Mouse (Mus musculus): ENCODE data around the gene Wwc1. TPM values are rescaled to one million over a fixed set of nuclear protein-coding genes. Genes with fewer than 3 reads are reported as not detected.

Gene Wwc1
- polyA plus RNA-seq, 1 experiment from 2014 or later: 4.9 TPM

DNA sequence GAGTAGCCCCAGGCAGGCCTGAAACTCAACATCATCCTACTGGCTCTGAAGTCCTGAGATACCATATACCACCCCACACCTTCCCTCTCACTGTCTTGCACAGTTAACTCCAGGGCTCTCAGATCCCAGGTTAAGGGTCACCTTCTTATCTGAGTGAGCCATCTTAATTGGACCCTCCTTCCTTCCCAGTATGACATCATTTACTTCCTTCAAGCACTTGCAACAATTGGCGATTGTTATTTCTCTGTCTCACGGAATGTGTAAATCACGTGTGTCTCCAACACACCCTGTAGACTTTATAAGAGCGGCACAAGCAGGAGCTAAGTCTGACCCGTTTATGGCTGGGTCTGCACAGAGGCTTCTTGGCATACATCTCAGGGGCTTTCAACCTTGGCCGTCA, 35.1 kb downstream of the Wwc1 start:
- Histone ChIP-seq H3K27ac (no peak overlapping the region), H3K4me3 (no peak overlapping the region), H3K9me3 (no peaks in the 10 kb centered on the region), H3K4me1 (peaks cover 58% of the 10 kb centered on the region), H3K36me3 (replicated peaks) (no peaks in the 10 kb centered on the region), H3K27me3 (ENCODE audit: poor library complexity, severe bottlenecking) (no peaks in the 10 kb centered on the region)
- 90% methylated on average over 6 of the region's 6 CpGs for WGBS
- DNase-seq (ENCODE audit: extremely low spot score, low spot score): no peak

DNA sequence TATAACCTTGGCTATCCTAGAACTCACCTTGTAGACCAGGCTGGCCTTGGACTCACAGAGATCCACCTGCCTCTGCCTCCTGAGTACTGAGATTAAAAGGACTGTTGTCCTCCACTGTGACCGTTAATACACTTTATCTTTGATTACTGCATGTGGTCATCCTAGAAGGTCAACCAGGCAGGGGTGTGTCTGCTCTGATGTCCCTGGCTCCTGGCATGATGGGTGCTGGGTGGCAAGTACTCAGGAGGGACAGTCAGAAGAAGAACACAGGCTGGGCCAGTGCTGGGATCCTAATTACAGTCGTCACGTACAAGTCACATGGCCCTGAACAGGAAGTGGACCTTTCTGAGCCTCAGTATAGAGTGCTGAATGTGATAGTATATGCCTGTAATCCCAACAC, 38.7 kb downstream of the Wwc1 start:
- Histone ChIP-seq H3K27ac (peak overlapping the region; percentile 61; the same call in 1 of the 2 replicates), H3K4me1 (peaks cover 44% of the 10 kb centered on the region), H3K36me3 (replicated peaks) (no peaks in the 10 kb centered on the region), H3K9me3 (no peaks in the 10 kb centered on the region), H3K27me3 (ENCODE audit: poor library complexity, severe bottlenecking) (no peaks in the 10 kb centered on the region), H3K4me3 (no peak overlapping the region)
- 89% methylated on average over 3 of the region's 3 CpGs for WGBS
- no peak for DNase-seq (ENCODE audit: extremely low spot score, low spot score)

DNA sequence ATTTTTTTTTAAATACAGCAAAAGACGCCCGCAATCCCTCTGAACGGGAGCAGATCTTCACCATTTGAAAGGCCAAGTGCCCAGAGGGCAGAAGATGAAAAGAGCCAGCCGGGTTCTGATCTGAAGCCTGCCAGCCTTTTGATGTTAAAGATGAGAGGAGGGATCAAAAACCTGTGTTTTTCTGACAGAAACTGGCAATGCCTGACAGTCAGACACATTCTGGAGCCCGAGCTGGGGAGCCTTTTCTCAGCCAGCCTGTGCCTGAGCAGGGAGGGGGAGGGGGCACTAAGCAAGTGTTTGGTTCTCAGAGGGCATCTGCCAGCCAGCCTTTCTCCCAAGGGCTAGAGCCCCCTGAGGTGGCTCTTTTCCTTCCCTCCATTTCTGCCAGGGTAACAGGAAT, 39.3 kb downstream of the Wwc1 start:
- Histone ChIP-seq H3K4me3 (no peak overlapping the region), H3K36me3 (replicated peaks) (no peaks in the 10 kb centered on the region), H3K27me3 (ENCODE audit: poor library complexity, severe bottlenecking) (no peaks in the 10 kb centered on the region), H3K4me1 (peaks cover 46% of the 10 kb centered on the region), H3K9me3 (no peaks in the 10 kb centered on the region), H3K27ac (peak overlapping the region; percentile 61)
- 62% methylated on average over 5 of the region's 5 CpGs for WGBS
- DNase-seq (ENCODE audit: extremely low spot score, low spot score): no peak

DNA sequence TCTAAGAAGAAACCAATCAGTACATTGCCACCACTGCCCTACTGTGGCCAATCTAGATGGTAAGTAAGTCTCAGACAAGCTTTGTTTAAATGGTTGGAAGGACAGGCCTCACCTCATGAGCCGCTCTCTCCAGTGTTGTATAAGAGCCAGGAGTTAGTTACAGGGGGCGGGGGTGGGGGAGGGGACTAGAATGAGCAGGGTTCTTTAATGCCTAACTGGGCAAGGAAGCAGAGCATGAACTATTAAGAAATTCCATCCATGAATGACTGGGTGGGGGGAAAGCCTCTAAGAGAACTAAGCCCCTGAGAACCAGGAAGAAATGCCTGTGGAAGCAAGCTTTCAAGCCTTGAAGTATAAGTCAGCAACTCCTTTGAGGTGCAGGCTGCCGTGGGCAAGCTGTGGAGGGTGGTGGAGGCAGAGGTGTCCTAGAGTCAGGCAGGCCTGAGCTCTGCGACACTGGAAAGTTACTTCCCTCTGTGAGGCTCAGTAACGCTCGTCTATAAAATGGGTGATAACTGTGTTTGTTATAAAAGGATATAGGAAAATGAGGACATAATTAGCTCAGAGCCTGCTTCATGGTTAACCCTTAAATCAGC, 41.4 kb downstream of the Wwc1 start:
- Histone ChIP-seq H3K4me3 (no peak overlapping the region), H3K27me3 (ENCODE audit: poor library complexity, severe bottlenecking) (no peaks in the 10 kb centered on the region), H3K27ac (peak overlapping the region; percentile 70), H3K9me3 (no peaks in the 10 kb centered on the region), H3K4me1 (peaks cover 63% of the 10 kb centered on the region), H3K36me3 (replicated peaks) (no peaks in the 10 kb centered on the region)
- no peak for DNase-seq (ENCODE audit: extremely low spot score, low spot score)
- WGBS: 58% methylated on average over 6 of the region's 6 CpGs

DNA sequence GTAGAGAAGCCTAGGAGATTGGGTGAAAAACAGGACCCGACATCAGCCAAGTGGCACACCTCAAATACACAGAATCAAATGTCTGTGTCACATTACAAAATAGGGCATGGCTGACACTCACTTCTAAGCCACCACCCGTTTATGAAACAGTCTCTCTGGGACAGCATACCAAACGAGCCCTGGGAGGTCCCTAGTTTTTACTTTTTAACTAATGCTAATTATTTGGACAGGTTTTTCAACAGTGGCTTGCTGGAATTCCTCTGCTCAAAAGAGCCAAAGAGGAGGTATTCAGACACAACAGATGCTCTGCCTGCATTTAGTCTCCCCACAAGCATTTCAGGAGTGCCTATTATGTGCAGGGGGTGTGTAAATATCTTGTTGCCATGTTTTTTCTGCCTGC, 44.7 kb downstream of the Wwc1 start:
- 64% methylated on average over 3 of the region's 3 CpGs for WGBS
- H3K4me1 ChIP-seq: peaks cover 77% of the 10 kb centered on the region
- no peak overlapping the region for H3K4me3 ChIP-seq
- DNase-seq (ENCODE audit: extremely low spot score, low spot score): no peak
- H3K36me3 ChIP-seq (replicated peaks): no peaks in the 10 kb centered on the region
- H3K27ac ChIP-seq: peak overlapping the region; percentile 83; the same call in 1 of the 2 replicates
- H3K9me3 ChIP-seq: no peaks in the 10 kb centered on the region
- H3K27me3 ChIP-seq (ENCODE audit: poor library complexity, severe bottlenecking): no peaks in the 10 kb centered on the region

DNA sequence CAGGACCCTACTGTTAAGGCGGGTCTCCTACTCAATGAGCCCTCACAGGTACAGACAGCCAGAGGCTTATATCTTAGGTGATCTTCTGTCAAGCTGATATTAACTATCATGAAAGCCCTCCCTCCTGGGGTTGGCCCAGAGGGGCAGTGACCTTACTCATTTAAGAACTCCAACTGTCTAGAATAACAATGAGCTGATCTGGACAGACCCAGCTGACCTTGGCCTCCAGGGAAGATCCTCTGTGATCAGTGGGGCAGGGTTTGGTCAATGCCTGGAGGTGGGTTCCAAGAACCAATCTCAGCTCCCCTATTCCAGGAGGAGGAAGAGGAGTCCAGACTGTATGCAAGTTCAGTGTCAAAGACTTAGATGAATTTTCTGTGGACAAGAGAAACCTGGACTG, 45.2 kb downstream of the Wwc1 start:
- 94% methylated on average over 1 of the region's 1 CpGs for WGBS
- peaks cover 75% of the 10 kb centered on the region for H3K4me1 ChIP-seq

DNA sequence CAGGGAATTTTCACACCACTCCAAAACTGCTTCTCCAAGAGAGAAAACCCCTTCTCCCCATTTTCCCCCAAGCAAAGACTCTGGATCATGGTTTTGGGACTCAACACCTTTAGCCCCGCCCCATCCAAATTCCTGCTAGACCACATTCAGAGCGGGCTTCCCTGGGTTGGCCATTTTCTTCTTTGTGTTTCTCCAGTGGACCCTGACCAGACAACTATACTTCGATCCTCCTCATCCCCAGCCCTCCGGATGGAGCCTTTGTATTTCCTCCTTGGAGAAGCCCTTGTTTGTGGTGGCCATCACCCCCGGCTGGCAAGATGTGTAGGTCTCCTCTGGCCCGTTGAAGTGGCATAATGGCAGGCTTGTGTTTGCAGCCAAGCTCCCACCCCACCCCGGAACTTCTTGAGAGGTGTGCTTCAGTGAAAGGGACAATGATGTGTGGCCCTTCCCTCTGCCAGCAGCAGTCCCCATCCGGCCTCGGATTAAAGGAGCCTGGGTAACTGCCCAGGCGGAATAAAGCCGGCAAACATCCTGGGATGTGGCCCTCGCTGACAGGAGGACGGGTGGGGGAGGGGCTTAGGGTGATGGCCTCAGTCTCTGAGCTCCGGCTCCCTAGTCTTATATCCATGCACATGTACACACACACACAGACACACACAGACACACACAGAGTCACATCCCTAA, 46.8 kb downstream of the Wwc1 start:
- H3K27ac ChIP-seq: peak overlapping the region; percentile 83
- 0 out of 2 replicates have a peak, but pooled peaks cover 2% of the 10 kb centered on the region for H3K36me3 ChIP-seq (replicated peaks)
- H3K4me3 ChIP-seq: peak overlapping the region; percentile 34
- no peaks in the 10 kb centered on the region for H3K9me3 ChIP-seq
- 5% methylated on average over 14 of the region's 14 CpGs for WGBS
- H3K27me3 ChIP-seq (ENCODE audit: poor library complexity, severe bottlenecking): no peaks in the 10 kb centered on the region
- peak; percentile 47 for DNase-seq (ENCODE audit: extremely low spot score, low spot score)
- H3K4me1 ChIP-seq: peaks cover 60% of the 10 kb centered on the region

More for the DNA sequence above, 45.2 kb downstream of the Wwc1 start:
- H3K4me3 ChIP-seq: no peak overlapping the region
- H3K9me3 ChIP-seq: no peaks in the 10 kb centered on the region
- H3K36me3 ChIP-seq (replicated peaks): no peaks in the 10 kb centered on the region
- no peaks in the 10 kb centered on the region for H3K27me3 ChIP-seq (ENCODE audit: poor library complexity, severe bottlenecking)
- no peak for DNase-seq (ENCODE audit: extremely low spot score, low spot score)
- peak overlapping the region; percentile 83 for H3K27ac ChIP-seq

DNA sequence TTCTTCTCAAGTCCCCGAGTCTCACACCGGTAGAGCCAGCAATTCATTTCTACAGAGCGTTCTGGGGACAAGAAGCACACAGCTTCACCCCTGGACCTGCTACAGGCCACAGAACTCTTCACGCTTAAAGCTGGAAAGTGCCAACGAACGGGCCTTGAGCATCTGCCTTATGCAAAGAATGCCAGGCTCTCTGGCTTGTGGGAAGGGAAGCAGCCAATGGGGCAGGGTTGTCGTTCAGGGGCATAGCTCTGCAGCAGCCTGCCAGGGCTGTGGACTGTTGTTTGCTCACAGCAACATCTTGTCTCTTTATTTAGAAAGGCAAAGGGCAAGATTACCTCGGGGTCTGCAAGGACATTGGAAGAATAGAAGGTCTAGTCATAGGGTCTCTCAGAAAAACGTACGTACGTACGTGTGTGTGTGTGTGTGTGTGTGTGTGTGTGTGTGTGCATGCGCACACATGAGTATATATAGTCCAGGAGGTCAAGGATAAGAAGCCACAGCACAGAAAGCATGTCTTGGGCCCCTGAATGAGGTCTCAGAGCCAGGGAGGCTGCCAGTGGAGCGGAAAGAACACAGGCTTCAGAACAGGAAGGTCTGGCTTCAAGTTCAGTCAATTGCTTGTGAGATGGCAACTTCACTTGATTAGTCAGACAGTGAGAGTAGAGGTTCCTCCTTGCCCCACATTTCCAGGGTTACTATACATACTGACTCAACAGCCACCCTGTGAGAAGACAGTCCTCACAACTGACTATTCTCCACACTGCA, 48.0 kb downstream of the Wwc1 start:
- Histone ChIP-seq H3K27ac (peak overlapping the region; percentile 83), H3K4me1 (peaks cover 59% of the 10 kb centered on the region), H3K36me3 (replicated peaks) (0 out of 2 replicates have a peak, but pooled peaks cover 9% of the 10 kb centered on the region), H3K27me3 (ENCODE audit: poor library complexity, severe bottlenecking) (no peaks in the 10 kb centered on the region), H3K9me3 (no peaks in the 10 kb centered on the region), H3K4me3 (no peak overlapping the region)
- no peak for DNase-seq (ENCODE audit: extremely low spot score, low spot score)
- 89% methylated on average over 14 of the region's 14 CpGs for WGBS

DNA sequence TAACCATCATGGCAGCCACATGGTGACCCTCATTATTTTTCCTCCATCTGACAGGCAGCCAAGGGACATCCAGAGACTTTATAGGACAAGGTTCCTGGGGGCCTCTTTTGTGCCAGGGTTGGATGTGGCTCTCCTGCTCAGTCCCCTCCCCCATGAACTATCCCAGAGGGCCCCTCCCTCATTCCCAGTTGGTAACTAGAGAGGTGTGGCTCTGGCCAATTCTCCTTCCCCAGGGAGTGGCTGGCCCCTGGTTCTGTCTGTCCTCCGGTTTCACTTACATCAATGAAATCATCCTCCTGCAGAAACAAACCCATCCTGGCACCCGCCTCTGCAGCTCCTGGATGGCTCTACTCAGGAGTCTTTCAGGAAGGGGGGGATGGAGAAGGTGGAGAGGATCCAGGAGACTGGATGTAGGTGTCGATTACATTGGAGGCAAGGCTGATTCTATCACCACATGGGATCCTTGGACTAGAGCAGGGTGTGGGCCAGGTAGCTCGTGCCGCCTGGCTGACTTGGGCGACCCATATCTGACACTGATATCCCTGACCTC, 49.7 kb downstream of the Wwc1 start:
- Histone ChIP-seq H3K36me3 (replicated peaks) (peaks cover 9% of the 10 kb centered on the region; the same call in 1 of the 2 replicates), H3K4me3 (no peak overlapping the region), H3K4me1 (peaks cover 54% of the 10 kb centered on the region), H3K27me3 (ENCODE audit: poor library complexity, severe bottlenecking) (no peaks in the 10 kb centered on the region), H3K27ac (0 out of 2 replicates have a peak overlapping the region, but pooled peaks have one; percentile 12), H3K9me3 (no peaks in the 10 kb centered on the region; the same call in 1 of the 2 replicates)
- no peak for DNase-seq (ENCODE audit: extremely low spot score, low spot score)
- 93% methylated on average over 6 of the region's 6 CpGs for WGBS

DNA sequence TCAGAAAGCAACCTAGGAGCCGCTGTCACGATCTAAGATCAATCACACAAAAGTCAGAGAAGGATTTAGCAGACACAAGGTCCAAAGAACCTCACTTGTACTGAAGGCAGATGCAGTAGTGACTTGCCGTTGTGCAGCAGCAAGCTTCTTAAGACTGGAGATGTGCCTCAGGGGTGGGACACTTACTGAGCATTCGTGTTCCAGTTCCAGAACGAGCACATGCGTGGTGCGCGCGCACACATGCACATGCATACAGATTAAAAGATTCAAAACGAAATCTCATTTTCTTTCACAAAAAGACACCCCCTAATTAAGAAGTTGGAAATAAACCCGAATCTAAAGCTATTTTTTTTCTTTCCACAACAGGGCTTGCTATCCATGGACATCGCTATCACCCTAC, 51.9 kb downstream of the Wwc1 start:
- Histone ChIP-seq H3K27me3 (ENCODE audit: poor library complexity, severe bottlenecking) (no peaks in the 10 kb centered on the region), H3K4me3 (no peak overlapping the region), H3K36me3 (replicated peaks) (peaks cover 9% of the 10 kb centered on the region; the same call in 1 of the 2 replicates), H3K9me3 (no peaks in the 10 kb centered on the region; the same call in 1 of the 2 replicates), H3K4me1 (peaks cover 41% of the 10 kb centered on the region), H3K27ac (no peak overlapping the region)
- DNase-seq (ENCODE audit: extremely low spot score, low spot score): no peak
- WGBS: 92% methylated on average over 12 of the region's 12 CpGs

DNA sequence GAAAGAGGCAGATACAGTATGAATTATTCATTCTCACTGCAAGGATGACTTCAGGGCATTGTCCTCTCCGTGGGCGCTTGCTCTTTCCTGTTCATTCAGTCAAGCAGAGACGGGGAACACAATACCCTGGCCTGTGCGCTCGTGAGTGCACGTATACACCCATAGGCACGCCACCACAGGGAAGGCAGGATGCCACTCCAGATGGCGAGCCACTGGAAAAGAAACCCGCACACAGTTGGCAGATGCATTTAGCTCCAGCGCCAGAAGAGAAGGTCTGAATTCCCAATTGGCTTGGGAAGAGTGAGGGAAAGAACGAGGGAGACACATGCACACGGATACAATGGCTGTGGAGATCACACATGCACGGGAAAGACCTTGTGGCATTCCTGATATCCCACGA, 53.0 kb downstream of the Wwc1 start:
- Histone ChIP-seq H3K9me3 (no peaks in the 10 kb centered on the region; the same call in 1 of the 2 replicates), H3K36me3 (replicated peaks) (peaks cover 9% of the 10 kb centered on the region; the same call in 1 of the 2 replicates), H3K4me1 (peaks cover 41% of the 10 kb centered on the region), H3K27ac (no peak overlapping the region), H3K27me3 (ENCODE audit: poor library complexity, severe bottlenecking) (no peaks in the 10 kb centered on the region), H3K4me3 (no peak overlapping the region)
- 82% methylated on average over 14 of the region's 14 CpGs for WGBS
- no peak for DNase-seq (ENCODE audit: extremely low spot score, low spot score)

DNA sequence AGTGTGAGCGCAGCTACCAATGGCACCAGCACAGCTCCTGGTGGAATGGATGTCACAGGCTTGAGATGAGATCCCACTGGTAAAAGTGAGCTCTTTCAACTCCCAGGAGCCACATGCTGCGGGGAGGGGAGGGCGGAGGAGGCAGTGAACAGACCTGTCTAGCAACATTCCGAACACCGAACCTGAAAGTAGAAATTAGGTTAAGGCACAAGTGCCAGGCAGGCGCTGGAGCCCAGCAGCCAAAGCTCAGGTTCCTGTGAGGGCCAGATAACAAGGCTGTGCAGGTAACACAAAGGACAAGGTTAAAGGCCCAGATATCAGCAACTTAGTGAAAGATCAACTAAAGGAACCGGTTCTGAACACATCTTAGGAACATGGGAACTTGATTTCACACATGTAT, 54.7 kb downstream of the Wwc1 start:
- no peak overlapping the region for H3K27ac ChIP-seq
- DNase-seq (ENCODE audit: extremely low spot score, low spot score): no peak
- H3K36me3 ChIP-seq (replicated peaks): peaks cover 9% of the 10 kb centered on the region; the same call in 1 of the 2 replicates
- H3K4me1 ChIP-seq: peaks cover 45% of the 10 kb centered on the region
- no peaks in the 10 kb centered on the region for H3K27me3 ChIP-seq (ENCODE audit: poor library complexity, severe bottlenecking)
- no peaks in the 10 kb centered on the region; the same call in 1 of the 2 replicates for H3K9me3 ChIP-seq
- no peak overlapping the region for H3K4me3 ChIP-seq
- WGBS: 79% methylated on average over 7 of the region's 7 CpGs
